Mouse (Mus musculus) granulocyte monocyte progenitor cell, adult 5-6 weeks (primary cell): ENCODE data around the gene Pdzd7. TPM values are rescaled to one million over a fixed set of nuclear protein-coding genes. Genes with fewer than 3 reads are reported as not detected.

ENCODE experiments used
- ATAC-seq: replicated peaks from 2 replicates; pipeline ENCODE4 v1.8.0; 2016; ENCODE audit warnings: mild to moderate bottlenecking, moderate TSS enrichment, inconsistent platforms; ENCODE audit not compliant: poor library complexity, severe bottlenecking
- total RNA-seq, 2 experiments: library from RNA; stranded (forward) in 1 of 2; stranded (reverse) in 1 of 2; fragments of 200-712, 200-1000 nt in 1 of 2; fragments of >200 nt in 1 of 2; fragmentation: Nextera tagmentation in 1 of 2; gene quantifications; 2 replicates each; pipeline ENCODE4 v1.2.3; 2014 to 2017

Pdzd7 gene
- total RNA-seq, 2 experiments from 2014 or later: 0.24 TPM; not detected in 1

GRCm38 (mm10) chr19:45014981-45015402 is 30.5 kb downstream of the Pdzd7 start:
- peak; percentile 14 for ATAC-seq

- ATAC-seq: peak; percentile 22; the same call in 1 of the 2 replicates
Observed at GRCm38 (mm10) chr19:45014335-45014971, 31.1 kb downstream of the Pdzd7 start, which contains the start of gene Lzts2. TSS of gene Lzts2 (plus strand) at chr19:45014414.

GRCm38 (mm10) chr19:45013581-45014225 is 31.8 kb downstream of the Pdzd7 start:
- no peak for ATAC-seq

GRCm38 (mm10) chr19:45012636-45013035 is 32.9 kb downstream of the Pdzd7 start:
- ATAC-seq: no peak

GRCm38 (mm10) chr19:45012219-45012618 is 33.3 kb downstream of the Pdzd7 start:
- no peak for ATAC-seq

GRCm38 (mm10) chr19:45010646-45011045 is 34.9 kb downstream of the Pdzd7 start:
- no peak for ATAC-seq

GRCm38 (mm10) chr19:45007425-45008191 is 37.9 kb downstream of the Pdzd7 start:
- no peak for ATAC-seq

GRCm38 (mm10) chr19:45007021-45007420 is 38.5 kb downstream of the Pdzd7 start:
- no peak for ATAC-seq

- peak; percentile 89 for ATAC-seq
Observed at GRCm38 (mm10) chr19:45005957-45006712, 39.4 kb downstream of the Pdzd7 start, which contains the start of gene Mrpl43. TSS of gene Mrpl43 (minus strand) at chr19:45006442.

GRCm38 (mm10) chr19:45005444-45005843 is 40.1 kb downstream of the Pdzd7 start, which contains the start of gene Twnk:
TSS of gene Twnk (plus strand) at chr19:45005663.
- ATAC-seq: peak; percentile 69

- ATAC-seq: no peak
Observed at GRCm38 (mm10) chr19:45003740-45004516, 41.6 kb downstream of the Pdzd7 start.

- no peak for ATAC-seq
Observed at GRCm38 (mm10) chr19:45002301-45002700, 43.2 kb downstream of the Pdzd7 start.

- ATAC-seq: no peak
Observed at GRCm38 (mm10) chr19:44999647-45000046, 45.9 kb downstream of the Pdzd7 start.

- no peak for ATAC-seq
Observed at GRCm38 (mm10) chr19:44997786-44998185, 47.7 kb downstream of the Pdzd7 start.

GRCm38 (mm10) chr19:44992712-44993111 is 52.8 kb downstream of the Pdzd7 start:
- ATAC-seq: no peak

GRCm38 (mm10) chr19:44992246-44992645 is 53.3 kb downstream of the Pdzd7 start:
- ATAC-seq: no peak

- no peak for ATAC-seq
Observed at GRCm38 (mm10) chr19:44991031-44991430, 54.5 kb downstream of the Pdzd7 start.

- no peak for ATAC-seq
Observed at GRCm38 (mm10) chr19:44989567-44990495, 55.7 kb downstream of the Pdzd7 start.
